In genomic region chr15:25682953-25683507, GRCm38 (mm10) we compare ENCODE assay signal across 16 mouse cellular contexts.
DNase-seq lines count a peak whose midpoint lies in the region; ATAC-seq lines count a peak whose summit lies in the region.
"Had no signal": no experiment of that assay in that cellular context is flagged by ENCODE, and none has a peak within 500 bp of the region (broad histone marks: within the 10 kb centered on the region; RNA-seq: fewer than 3 reads in every experiment).

No protein-coding gene starts in this region.

- DNase-seq in hindbrain, embryonic 14.5 days (ENCODE audit: low spot score): no peak
- peak; percentile 30 for DNase-seq in retina, embryonic 14.5 days (ENCODE audit: low spot score)
- DNase-seq in retina, postnatal 1 day: no peak
- no peak for DNase-seq in urinary bladder, postnatal 36 days (ENCODE audit: low spot score in 2 of 2)
- DNase-seq in B cell, adult 2 months: no peak
- DNase-seq: adrenal gland, postnatal 10 days; cerebellum, adult 9-11 months; heart, postnatal 36 days; layer of hippocampus, adult 9-11 months; right cerebral cortex, postnatal 14 days had no signal

- H3K9ac ChIP-seq in hindbrain, embryonic 13.5 days: no peak overlapping the region
- no peak overlapping the region for H3K9ac ChIP-seq in hindbrain, embryonic 14.5 days
- H3K9ac ChIP-seq in embryonic facial prominence, embryonic 13.5 days: no peak overlapping the region
- H3K9ac ChIP-seq: heart, embryonic 12.5 days; limb, embryonic 15.5 days had no signal

- no peak for ATAC-seq in hindbrain, embryonic 13.5 days (ENCODE audit: low FRiP score)
- ATAC-seq in hindbrain, embryonic 14.5 days (ENCODE audit: low FRiP score): no peak; the same call in 1 of the 2 replicates
- no peak for ATAC-seq in embryonic facial prominence, embryonic 13.5 days (ENCODE audit: insufficient number of reproducible peaks, insufficient read depth, low FRiP score, low TSS enrichment, low read depth)
- ATAC-seq: CD4-positive, CD25-positive, alpha-beta regulatory T cell, adult 4 months; intestine, embryonic 16.5 days had no signal

- WGBS in hindbrain, embryonic 13.5 days: 58% methylated on average over 13 of the region's 13 CpGs
- WGBS in hindbrain, embryonic 14.5 days: 55% methylated on average over 13 of the region's 13 CpGs
- 29% methylated on average over 13 of the region's 13 CpGs for WGBS in embryonic facial prominence, embryonic 13.5 days

- 0 out of 2 replicates have a peak overlapping the region, but pooled peaks have one; percentile 12 for H3K27ac ChIP-seq in hindbrain, embryonic 13.5 days
- no peak overlapping the region for H3K27ac ChIP-seq in hindbrain, embryonic 14.5 days
- H3K27ac ChIP-seq in embryonic facial prominence, embryonic 13.5 days: peak overlapping the region; percentile 60
- H3K27ac ChIP-seq: limb, embryonic 15.5 days had no signal

- peaks cover 4% of the 10 kb centered on the region; the same call in 1 of the 2 replicates for H3K27me3 ChIP-seq in hindbrain, embryonic 13.5 days
- H3K27me3 ChIP-seq in hindbrain, embryonic 14.5 days (ENCODE audit: control insufficient read depth, insufficient read depth, low read length): no peaks in the 10 kb centered on the region
- H3K27me3 ChIP-seq in embryonic facial prominence, embryonic 13.5 days: no peaks in the 10 kb centered on the region
- H3K27me3 ChIP-seq: limb, embryonic 15.5 days had no signal

- no peak overlapping the region for H3K4me2 ChIP-seq in hindbrain, embryonic 13.5 days
- H3K4me2 ChIP-seq in hindbrain, embryonic 14.5 days (replicated peaks): no peak overlapping the region
- H3K4me2 ChIP-seq in embryonic facial prominence, embryonic 13.5 days: peak overlapping the region; percentile 30
- H3K4me2 ChIP-seq: heart, embryonic 12.5 days; limb, embryonic 15.5 days had no signal

- H3K4me1 ChIP-seq in hindbrain, embryonic 13.5 days (replicated peaks): peaks cover 27% of the 10 kb centered on the region
- peaks cover 11% of the 10 kb centered on the region for H3K4me1 ChIP-seq in hindbrain, embryonic 14.5 days (replicated peaks; ENCODE audit: control insufficient read depth, insufficient read depth, low read length)
- peaks cover 43% of the 10 kb centered on the region for H3K4me1 ChIP-seq in embryonic facial prominence, embryonic 13.5 days

- H3K9me3 ChIP-seq in hindbrain, embryonic 13.5 days: no peaks in the 10 kb centered on the region
- no peaks in the 10 kb centered on the region for H3K9me3 ChIP-seq in hindbrain, embryonic 14.5 days (ENCODE audit: control insufficient read depth, low read length)
- H3K9me3 ChIP-seq in embryonic facial prominence, embryonic 13.5 days: no peaks in the 10 kb centered on the region
- H3K9me3 ChIP-seq: heart, embryonic 12.5 days; limb, embryonic 15.5 days had no signal

- no peak overlapping the region for H3K4me3 ChIP-seq in hindbrain, embryonic 13.5 days
- no peak overlapping the region for H3K4me3 ChIP-seq in hindbrain, embryonic 14.5 days (replicated peaks; ENCODE audit: low read length)
- no peak overlapping the region for H3K4me3 ChIP-seq in embryonic facial prominence, embryonic 13.5 days
- H3K4me3 ChIP-seq: heart, embryonic 12.5 days; limb, embryonic 15.5 days had no signal

- H3K36me3 ChIP-seq in hindbrain, embryonic 13.5 days: no peaks in the 10 kb centered on the region
- H3K36me3 ChIP-seq in hindbrain, embryonic 14.5 days (replicated peaks; ENCODE audit: control insufficient read depth, insufficient read depth): no peaks in the 10 kb centered on the region
- no peaks in the 10 kb centered on the region for H3K36me3 ChIP-seq in embryonic facial prominence, embryonic 13.5 days
- H3K36me3 ChIP-seq: heart, embryonic 12.5 days; limb, embryonic 15.5 days had no signal
